Mouse (Mus musculus) left cerebral cortex, postnatal 25 days (tissue): ENCODE data around the gene Ttc9. TPM values are rescaled to one million over a fixed set of nuclear protein-coding genes. Genes with fewer than 3 reads are reported as not detected.
A peak's percentile ranks its signal among the peaks of the same experiment; 100 is the strongest.

Experiments
- DNase-seq, 2 experiments: peaks; one replicate each; pipeline ENCODE4 v3.0.0; 2022; ENCODE audit warnings: low spot score in 2 of 2, mixed read lengths in 1 of 2
- intact Hi-C: fragments of 180-260 bp; cut with DNase I; formaldehyde crosslinking; loops from one replicate; pipeline ENCODE4 v1.15.1; 2025
- total RNA-seq, 2 experiments: library from RNA; stranded (reverse); gene quantifications; 2 replicates each; pipeline ENCODE4 v1.2.3; 2021

Gene Ttc9
- 10 to 100 TPM; 53.1 to 57.1 TPM for total RNA-seq

GRCm38 (mm10) chr12:81630915-81631660 lies at the start of gene Ttc9:
TSS of gene Ttc9 (plus strand) at chr12:81631249.
- intact Hi-C loops = loop anchor here (2.0 kb wide), 1 partner anchor 150 kb away; the partner anchor contains the start of gene Map3k9

GRCm38 (mm10) chr12:81594902-81595671 lies 36.0 kb upstream of the Ttc9 start, which contains the start of gene Med6:
TSS of gene Med6 (minus strand) at chr12:81595008.
- intact Hi-C loops = loop anchor here (1.0 kb wide), 2 partner anchors 63 to 111 kb away; partner anchors contain the start of genes Gm20498 and Synj2bp
- peak; percentile 86 to 95 for DNase-seq

More at GRCm38 (mm10) chr12:81630915-81631660, at the start of gene Ttc9:
- DNase-seq = peak; percentile 60 to 62

- intact Hi-C loops = no loop called here
- no peak for DNase-seq
These were observed 34.3 kb upstream of the Ttc9 start for GRCm38 (mm10) chr12:81596547-81597262.

- intact Hi-C loops = no loop called here
- no peak for DNase-seq
These were observed 25.9 kb upstream of the Ttc9 start for GRCm38 (mm10) chr12:81604995-81605784.

GRCm38 (mm10) chr12:81609445-81609844 lies 21.6 kb upstream of the Ttc9 start:
- no peak for DNase-seq
- intact Hi-C loops = no loop called here

- intact Hi-C loops = loop anchor here (5.0 kb wide), 1 partner anchor 71 kb away; no protein-coding TSS in a partner anchor
- peak in 1 of 2 experiments; percentile 73 for DNase-seq
These were observed 15.2 kb upstream of the Ttc9 start for GRCm38 (mm10) chr12:81615807-81616206.

GRCm38 (mm10) chr12:81616980-81617379 lies 14.1 kb upstream of the Ttc9 start:
- intact Hi-C loops = loop anchor here (5.0 kb wide), 1 partner anchor 70 kb away; no protein-coding TSS in a partner anchor
- peak; percentile 26 to 85 for DNase-seq

- peak; percentile 83 to 85 for DNase-seq
- intact Hi-C loops = loop anchor here (1.0 to 5.0 kb wide), 3 partner anchors 68 to 169 kb away; no protein-coding TSS in a partner anchor
These were observed 11.7 kb upstream of the Ttc9 start for GRCm38 (mm10) chr12:81619302-81619701.

GRCm38 (mm10) chr12:81623377-81623776 lies 7.7 kb upstream of the Ttc9 start:
- intact Hi-C loops = no loop called here
- DNase-seq = no peak

GRCm38 (mm10) chr12:81626226-81626861 lies 4.7 kb upstream of the Ttc9 start:
- DNase-seq = peak in 1 of 2 experiments; percentile 20
- intact Hi-C loops = no loop called here

GRCm38 (mm10) chr12:81627426-81627825 lies 3.6 kb upstream of the Ttc9 start:
- no peak for DNase-seq
- intact Hi-C loops = no loop called here

- DNase-seq = no peak
- intact Hi-C loops = no loop called here
These were observed 3.0 kb upstream of the Ttc9 start for GRCm38 (mm10) chr12:81628091-81628490.

- intact Hi-C loops = loop anchor here (2.0 kb wide), 1 partner anchor 150 kb away; the partner anchor contains the start of gene Map3k9
- DNase-seq = peak; percentile 72 to 83
These were observed 532 bp upstream of the Ttc9 start for GRCm38 (mm10) chr12:81630520-81630914.

- DNase-seq = peak; percentile 48 to 61
- intact Hi-C loops = loop anchor here (2.0 kb wide), 1 partner anchor 149 kb away; the partner anchor contains the start of gene Map3k9
These were observed 782 bp downstream of the Ttc9 start for GRCm38 (mm10) chr12:81631661-81632401.

GRCm38 (mm10) chr12:81633246-81633645 lies 2.2 kb downstream of the Ttc9 start:
- DNase-seq = no peak
- intact Hi-C loops = no loop called here

GRCm38 (mm10) chr12:81640656-81641055 lies 9.6 kb downstream of the Ttc9 start:
- DNase-seq = no peak
- intact Hi-C loops = no loop called here

- DNase-seq = no peak
- intact Hi-C loops = no loop called here
These were observed 11.5 kb downstream of the Ttc9 start for GRCm38 (mm10) chr12:81642361-81643082.
